Mouse (Mus musculus) kidney, adult 2 months (tissue): ENCODE measurements around the gene Btbd1.

ENCODE experiments used
- CTCF ChIP-seq: fragments of 200-500 bp; conservative IDR thresholded peaks from 2 replicates; pipeline ENCODE4 v1.5.1; 2011; ENCODE audit warnings: low read depth, mild to moderate bottlenecking, control low read depth, low read length, moderate library complexity, mixed read lengths; ENCODE audit not compliant: insufficient read depth, insufficient read length
- POLR2A ChIP-seq: fragments of 200-500 bp; IDR thresholded peaks from one replicate; pipeline ENCODE4 v1.6.1; 2011; ENCODE audit warnings: low read depth, low read length, control low read depth

DNA sequence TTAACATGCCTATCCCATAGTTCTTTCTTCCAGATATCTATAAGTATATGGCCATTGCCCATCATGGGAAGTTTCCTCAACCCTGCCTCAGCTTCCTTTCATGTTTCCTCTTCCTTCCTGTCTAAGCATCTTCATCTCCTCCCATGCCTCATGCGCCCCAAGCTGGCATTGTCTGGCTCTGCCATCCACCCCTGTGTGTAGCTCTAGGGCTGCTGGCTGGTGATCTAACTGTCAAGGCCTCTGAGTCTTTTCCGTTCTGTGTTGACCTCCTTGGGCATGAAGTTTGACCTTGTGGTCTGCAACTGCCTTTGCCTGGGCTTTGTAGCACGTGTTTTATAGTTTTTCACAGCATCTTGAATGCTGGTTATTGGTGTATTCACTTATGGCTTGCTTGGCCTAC is 16.1 kb upstream of the Btbd1 start:
- TF ChIP-seq CTCF = no peak
- no peak for TF ChIP-seq POLR2A
